Mouse (Mus musculus) cortical plate, adult 2 months (tissue): ENCODE measurements at regions not wholly inside any gene's neighbourhood (a gene's known extent, or its start where the extent isn't known, plus 50 kb on each side); places are given as distances from the start of the nearest gene placed in this dataset.

Experiments
- CTCF ChIP-seq: fragments of 200-500 bp; IDR thresholded peaks from 2 replicates; pipeline ENCODE4 v1.5.1; 2011; ENCODE audit warnings: mild to moderate bottlenecking, control low read depth, low read length; ENCODE audit not compliant: insufficient read depth; ENCODE audit errors: extremely low read depth
- POLR2A ChIP-seq: fragments of 200-500 bp; IDR thresholded peaks from 2 replicates; pipeline ENCODE4 v1.6.1; 2011; ENCODE audit warnings: mild to moderate bottlenecking, low read length, control low read depth; ENCODE audit not compliant: insufficient read depth; ENCODE audit errors: extremely low read depth

DNA sequence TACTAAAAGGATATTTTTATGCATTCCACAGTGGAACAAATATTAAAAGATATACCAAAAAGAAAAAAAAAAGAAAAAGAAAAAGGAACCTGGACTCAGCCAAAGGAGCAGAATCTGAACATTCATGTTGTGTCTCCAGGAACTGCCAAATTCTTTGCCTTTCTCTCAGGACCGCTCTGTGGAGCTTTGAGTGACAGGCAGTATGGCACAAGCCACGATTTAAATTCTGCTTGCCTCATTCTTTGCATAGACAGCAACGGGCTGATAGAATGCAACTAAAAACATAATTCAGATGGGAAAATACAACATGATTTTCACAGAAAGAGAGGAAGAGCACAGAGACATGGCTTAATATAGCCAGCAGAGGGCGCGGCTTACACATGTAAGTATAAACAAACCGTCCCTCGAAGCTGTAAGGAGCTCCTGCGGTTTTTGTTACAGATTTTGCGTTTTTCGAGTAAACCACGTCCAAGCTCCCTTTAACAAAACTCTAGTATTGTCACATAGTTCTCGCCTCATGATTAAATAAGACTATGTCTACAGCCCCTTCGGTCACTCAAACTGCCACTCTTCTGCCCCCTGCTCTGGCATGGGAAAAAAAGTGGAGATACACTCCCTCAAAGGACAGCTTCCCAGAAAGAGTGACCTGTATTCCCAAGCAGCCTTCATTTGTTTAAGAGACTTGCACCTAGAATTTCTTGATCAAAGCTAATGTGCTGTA lies 216.5 kb upstream of the Arx start:
- TF ChIP-seq CTCF (peak; percentile 47; the same call in 1 of the 2 replicates), POLR2A (no peak)
